Mouse (Mus musculus) limb, embryonic 12.5 days (tissue): ENCODE data around the gene Pdzk1ip1. TPM values are rescaled to one million over a fixed set of nuclear protein-coding genes. Genes with fewer than 3 reads are reported as not detected.
A peak's percentile ranks its signal among the peaks of the same experiment; 100 is the strongest.

Source experiments
- ATAC-seq: fragments of 200-750 bp; cut with Nextera tagmentation; 2 replicates; pipeline ENCODE4 v1.8.0; 2017; ENCODE audit warnings: low read depth, moderate TSS enrichment; ENCODE audit not compliant: insufficient number of reproducible peaks, insufficient read depth, low FRiP score, low TSS enrichment
- H3K27ac ChIP-seq: fragments of 300-500 bp; sonication (generic); 2 replicates; pipeline ENCODE4 v1.5.1; 2016; ENCODE audit warnings: mild to moderate bottlenecking, moderate library complexity
- H3K27me3 ChIP-seq: fragments of 300-500 bp; sonication (generic); 2 replicates; pipeline ENCODE4 v1.6.1; 2016; ENCODE audit warnings: mild to moderate bottlenecking, moderate library complexity
- H3K36me3 ChIP-seq: fragments of 300-500 bp; sonication (generic); 2 replicates; pipeline ENCODE4 v1.6.1; 2016; ENCODE audit warnings: mild to moderate bottlenecking, moderate library complexity
- H3K4me1 ChIP-seq: fragments of 300-500 bp; sonication (generic); replicated peaks from 2 replicates; pipeline ENCODE4 v1.6.1; 2016
- H3K4me2 ChIP-seq: fragments of 300-500 bp; sonication (generic); 2 replicates; pipeline ENCODE4 v1.6.1; 2016; ENCODE audit warnings: mild to moderate bottlenecking, moderate library complexity
- H3K4me3 ChIP-seq: fragments of 300-500 bp; sonication (generic); replicated peaks from 2 replicates; pipeline ENCODE4 v1.5.1; 2016; ENCODE audit warnings: mild to moderate bottlenecking
- H3K9ac ChIP-seq: fragments of 300-500 bp; sonication (generic); replicated peaks from 2 replicates; pipeline ENCODE4 v1.6.1; 2016; ENCODE audit warnings: mild to moderate bottlenecking, moderate library complexity
- H3K9me3 ChIP-seq: fragments of 300-500 bp; sonication (generic); 2 replicates; pipeline ENCODE4 v1.6.1; 2016; ENCODE audit warnings: mild to moderate bottlenecking, moderate library complexity
- WGBS: fragments of 180-500 bp; shearing (Covaris S2); methylation state at CpG from one replicate; pipeline ENCODE4 v1.1.7; 2016; 5-methylcytosine and 5-hydroxymethylcytosine counted together
- polyA plus RNA-seq: library from polyadenylated mRNA; unstranded; fragments of >200 nt; fragmentation: Nextera tagmentation; extraction: Ambion mirVana; gene quantifications from 2 replicates; pipeline ENCODE4 v1.2.1, GENCODE M21; 2016

Pdzk1ip1 gene
- polyA plus RNA-seq, 1 experiment from 2014 or later, result 11.2 TPM

- WGBS, result 57% methylated on average over 3 of the region's 3 CpGs
- Histone ChIP-seq H3K27me3 (peaks cover 19% of the 10 kb centered on the region; the same call in 1 of the 2 replicates), H3K27ac (no peak overlapping the region), H3K4me1 (peaks cover 9% of the 10 kb centered on the region; the same call in 1 of the 2 replicates), H3K36me3 (no peaks in the 10 kb centered on the region), H3K4me3 (no peak overlapping the region), H3K4me2 (no peak overlapping the region), H3K9me3 (no peaks in the 10 kb centered on the region), H3K9ac (no peak overlapping the region)
- peak; percentile 19; the same call in 1 of the 2 replicates for ATAC-seq
These were observed 13.1 kb upstream of the Pdzk1ip1 start for GRCm38 (mm10) chr4:115075204-115075915.

- H3K36me3 ChIP-seq, result no peaks in the 10 kb centered on the region
- no peak overlapping the region for H3K4me3 ChIP-seq
- H3K4me2 ChIP-seq, result no peak overlapping the region
- no peaks in the 10 kb centered on the region for H3K9me3 ChIP-seq
- WGBS, result 35% methylated on average over 10 of the region's 10 CpGs
- H3K4me1 ChIP-seq, result peaks cover 9% of the 10 kb centered on the region; the same call in 1 of the 2 replicates
- H3K27ac ChIP-seq, result no peak overlapping the region
- ATAC-seq, result no peak
- no peak overlapping the region for H3K9ac ChIP-seq
- peaks cover 14% of the 10 kb centered on the region; the same call in 1 of the 2 replicates for H3K27me3 ChIP-seq
These were observed 9.4 kb upstream of the Pdzk1ip1 start for GRCm38 (mm10) chr4:115078892-115079820.

- no peak overlapping the region for H3K4me3 ChIP-seq
- no peaks in the 10 kb centered on the region for H3K9me3 ChIP-seq
- 41% methylated on average over 5 of the region's 5 CpGs for WGBS
- no peak for ATAC-seq
- H3K4me2 ChIP-seq, result no peak overlapping the region
- H3K27me3 ChIP-seq, result peaks cover 18% of the 10 kb centered on the region; the same call in 1 of the 2 replicates
- H3K27ac ChIP-seq, result no peak overlapping the region
- H3K9ac ChIP-seq, result no peak overlapping the region
- H3K4me1 ChIP-seq, result peaks cover 9% of the 10 kb centered on the region; the same call in 1 of the 2 replicates
- no peaks in the 10 kb centered on the region for H3K36me3 ChIP-seq
These were observed 8.6 kb upstream of the Pdzk1ip1 start for GRCm38 (mm10) chr4:115079821-115080349.

- Histone ChIP-seq H3K9ac (no peak overlapping the region), H3K36me3 (no peaks in the 10 kb centered on the region), H3K4me3 (no peak overlapping the region), H3K27ac (no peak overlapping the region), H3K4me2 (no peak overlapping the region), H3K27me3 (peaks cover 37% of the 10 kb centered on the region), H3K9me3 (no peaks in the 10 kb centered on the region), H3K4me1 (peaks cover 9% of the 10 kb centered on the region; the same call in 1 of the 2 replicates)
- no peak for ATAC-seq
- WGBS, result 72% methylated on average over 3 of the region's 3 CpGs
These were observed 5.5 kb upstream of the Pdzk1ip1 start for GRCm38 (mm10) chr4:115083031-115083430.

- H3K9ac ChIP-seq, result no peak overlapping the region
- H3K4me3 ChIP-seq, result no peak overlapping the region
- H3K4me2 ChIP-seq, result no peak overlapping the region
- no peaks in the 10 kb centered on the region for H3K4me1 ChIP-seq
- no peak for ATAC-seq
- H3K27me3 ChIP-seq, result peaks cover 63% of the 10 kb centered on the region
- WGBS, result 17% methylated on average over 6 of the region's 6 CpGs
- no peaks in the 10 kb centered on the region for H3K9me3 ChIP-seq
- H3K27ac ChIP-seq, result no peak overlapping the region
- H3K36me3 ChIP-seq, result no peaks in the 10 kb centered on the region
These were observed 2.9 kb upstream of the Pdzk1ip1 start for GRCm38 (mm10) chr4:115085522-115086095.

- H3K4me1 ChIP-seq, result no peaks in the 10 kb centered on the region
- no peak overlapping the region for H3K9ac ChIP-seq
- H3K4me2 ChIP-seq, result no peak overlapping the region
- H3K4me3 ChIP-seq, result no peak overlapping the region
- H3K9me3 ChIP-seq, result no peaks in the 10 kb centered on the region
- ATAC-seq, result no peak
- H3K27me3 ChIP-seq, result peaks cover 66% of the 10 kb centered on the region
- 70% methylated on average over 4 of the region's 4 CpGs for WGBS
- no peak overlapping the region for H3K27ac ChIP-seq
- H3K36me3 ChIP-seq, result no peaks in the 10 kb centered on the region
These were observed 2.3 kb upstream of the Pdzk1ip1 start for GRCm38 (mm10) chr4:115086257-115086656.

GRCm38 (mm10) chr4:115086763-115087415 lies 1.6 kb upstream of the Pdzk1ip1 start:
- ATAC-seq, result no peak
- Histone ChIP-seq H3K9me3 (no peaks in the 10 kb centered on the region), H3K9ac (no peak overlapping the region), H3K4me2 (no peak overlapping the region), H3K27me3 (peaks cover 69% of the 10 kb centered on the region), H3K27ac (no peak overlapping the region), H3K36me3 (no peaks in the 10 kb centered on the region), H3K4me3 (no peak overlapping the region), H3K4me1 (no peaks in the 10 kb centered on the region)
- 61% methylated on average over 3 of the region's 3 CpGs for WGBS

- WGBS, result 66% methylated on average over 2 of the region's 2 CpGs
- peaks cover 2% of the 10 kb centered on the region for H3K4me1 ChIP-seq
- no peaks in the 10 kb centered on the region for H3K9me3 ChIP-seq
- H3K27me3 ChIP-seq, result peaks cover 88% of the 10 kb centered on the region
- no peak overlapping the region for H3K9ac ChIP-seq
- H3K4me2 ChIP-seq, result no peak overlapping the region
- no peak for ATAC-seq
- no peak overlapping the region for H3K4me3 ChIP-seq
- H3K36me3 ChIP-seq, result no peaks in the 10 kb centered on the region
- no peak overlapping the region for H3K27ac ChIP-seq
These were observed 2.1 kb downstream of the Pdzk1ip1 start for GRCm38 (mm10) chr4:115090592-115090991.

GRCm38 (mm10) chr4:115091806-115092205 lies 3.3 kb downstream of the Pdzk1ip1 start:
- Histone ChIP-seq H3K27me3 (peaks cover 93% of the 10 kb centered on the region), H3K4me3 (no peak overlapping the region), H3K27ac (no peak overlapping the region), H3K4me1 (peaks cover 8% of the 10 kb centered on the region), H3K9me3 (no peaks in the 10 kb centered on the region), H3K4me2 (no peak overlapping the region), H3K9ac (no peak overlapping the region), H3K36me3 (no peaks in the 10 kb centered on the region)
- ATAC-seq, result no peak
- whole genome bisulfite sequencing, result 68% methylated on average over 3 of the region's 3 CpGs

GRCm38 (mm10) chr4:115093331-115093864 lies 4.9 kb downstream of the Pdzk1ip1 start:
- Histone ChIP-seq H3K9ac (no peak overlapping the region), H3K27ac (no peak overlapping the region), H3K4me3 (no peak overlapping the region), H3K4me2 (no peak overlapping the region), H3K27me3 (peaks cover 91% of the 10 kb centered on the region), H3K36me3 (no peaks in the 10 kb centered on the region), H3K4me1 (peaks cover 8% of the 10 kb centered on the region), H3K9me3 (no peaks in the 10 kb centered on the region)
- ATAC-seq, result no peak
- WGBS, result 75% methylated on average over 4 of the region's 4 CpGs
